In the genomic region with DNA sequence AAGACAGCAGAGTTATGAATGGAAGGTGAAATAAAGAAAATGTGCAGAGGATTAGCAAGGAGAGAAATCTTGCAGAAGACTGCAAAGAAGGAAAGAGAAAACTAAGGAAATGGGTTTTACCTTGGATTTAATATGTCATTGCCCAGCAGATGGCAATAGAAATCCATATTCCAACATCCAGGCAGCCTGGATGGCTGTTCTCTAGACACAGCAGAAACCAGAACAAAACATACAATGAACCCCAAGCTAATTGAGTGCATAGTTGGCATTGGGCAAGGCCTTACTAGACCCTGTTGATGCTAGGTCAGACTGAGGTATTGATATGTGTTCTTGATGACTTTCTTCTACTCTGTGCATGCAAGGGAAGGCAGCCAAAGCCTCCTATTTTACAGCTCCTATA, we compare ENCODE assay signal across 8 mouse cellular contexts. TPM values are rescaled to one million over a fixed set of nuclear protein-coding genes. Genes with fewer than 3 reads are reported as not detected.
A peak's percentile ranks its signal among the peaks of the same experiment; 100 is the strongest.
DNase-seq lines count a peak whose midpoint lies in the region; ATAC-seq and TF ChIP-seq lines count a peak whose summit lies in the region.
"Had no signal": no experiment of that assay in that cellular context is flagged by ENCODE, and none has a peak within 500 bp of the region (broad histone marks: within the 10 kb centered on the region; RNA-seq: fewer than 3 reads in every experiment).

No protein-coding gene starts in this region.

- H3K79me2 ChIP-seq in MEL (ENCODE audit: control insufficient read depth, insufficient read depth, low read length, poor library complexity): no peaks in the 10 kb centered on the region

- TF ChIP-seq CTCF in heart, postnatal 0 days (IDR thresholded peaks at IDR 0.05; ENCODE audit: low read depth): peak; percentile 54
- peak in 1 of 3 experiments; percentile 38; a peak in 2 of 6 replicates for TF ChIP-seq CTCF in MEL (IDR thresholded peaks at IDR 0.05 in 2 of 3, conservative IDR thresholded peaks at IDR 0.05 in 1 of 3; ENCODE audit: control insufficient read depth in 1 of 3, insufficient read depth in 1 of 3, low read depth in 2 of 3, low read length in 3 of 3, poor library complexity in 1 of 3, severe bottlenecking in 1 of 3)

- no peak overlapping the region for H3K4me3 ChIP-seq in heart, postnatal 0 days (ENCODE audit: low read depth, low read length)
- no peak overlapping the region for H3K4me3 ChIP-seq in heart, embryonic 11.5 days (ENCODE audit: low read depth, low read length)
- no peak overlapping the region for H3K4me3 ChIP-seq in MEL (ENCODE audit: control insufficient read depth in 1 of 2, insufficient read depth in 1 of 2, low read depth in 2 of 2, low read length in 2 of 2)
- H3K4me3 ChIP-seq: megakaryocyte, embryonic 14.5 days had no signal

- no peaks in the 10 kb centered on the region for H3K4me1 ChIP-seq in heart, postnatal 0 days (ENCODE audit: control insufficient read depth, insufficient read depth)
- H3K4me1 ChIP-seq in heart, embryonic 11.5 days (ENCODE audit: control insufficient read depth, insufficient read depth, low read length): no peaks in the 10 kb centered on the region
- H3K4me1 ChIP-seq in MEL (ENCODE audit: control insufficient read depth in 1 of 2, insufficient read depth in 2 of 2, low read length in 2 of 2): no peaks in the 10 kb centered on the region

- no peak overlapping the region for H3K27ac ChIP-seq in heart, postnatal 0 days (ENCODE audit: low read depth)
- no peak overlapping the region for H3K27ac ChIP-seq in heart, embryonic 11.5 days (ENCODE audit: low read depth, low read length)
- H3K27ac ChIP-seq in MEL (ENCODE audit: control insufficient read depth, low read depth, low read length): no peak overlapping the region

- H3K9me3 ChIP-seq in heart, postnatal 0 days (replicated peaks; ENCODE audit: control insufficient read depth, low read length): no peaks in the 10 kb centered on the region
- no peaks in the 10 kb centered on the region for H3K9me3 ChIP-seq in heart, embryonic 11.5 days (replicated peaks; ENCODE audit: control insufficient read depth, low read length)
- H3K9me3 ChIP-seq in MEL (replicated peaks; ENCODE audit: insufficient read depth, low read length): no peaks in the 10 kb centered on the region
- H3K9me3 ChIP-seq: megakaryocyte, embryonic 14.5 days had no signal

- ATAC-seq in heart, postnatal 0 days (ENCODE audit: insufficient read depth, low read depth): no peak
- ATAC-seq in heart, embryonic 11.5 days (replicated peaks; ENCODE audit: insufficient number of reproducible peaks, low FRiP score, low TSS enrichment): no peak
- ATAC-seq in common myeloid progenitor, adult 5-6 weeks (replicated peaks; ENCODE audit: low read depth, poor library complexity, severe bottlenecking): peak; percentile 58

- H3K9ac ChIP-seq in heart, postnatal 0 days (replicated peaks; ENCODE audit: low read depth, low read length): no peak overlapping the region
- no peak overlapping the region for H3K9ac ChIP-seq in heart, embryonic 11.5 days (ENCODE audit: low read depth, low read length)
- no peak overlapping the region for H3K9ac ChIP-seq in MEL (ENCODE audit: control insufficient read depth, low read depth, low read length, poor library complexity, severe bottlenecking)

- H3K27me3 ChIP-seq in heart, postnatal 0 days (ENCODE audit: control insufficient read depth, insufficient read depth, low read length): no peaks in the 10 kb centered on the region
- H3K27me3 ChIP-seq in heart, embryonic 11.5 days (ENCODE audit: control insufficient read depth, insufficient read depth, low read length): no peaks in the 10 kb centered on the region
- no peaks in the 10 kb centered on the region for H3K27me3 ChIP-seq in MEL (ENCODE audit: control insufficient read depth in 1 of 2, insufficient read depth in 2 of 2, low read length in 2 of 2)
- H3K27me3 ChIP-seq: megakaryocyte, embryonic 14.5 days had no signal

- H3K36me3 ChIP-seq in heart, postnatal 0 days (replicated peaks; ENCODE audit: control insufficient read depth, insufficient read depth, low read length): no peaks in the 10 kb centered on the region
- no peaks in the 10 kb centered on the region for H3K36me3 ChIP-seq in heart, embryonic 11.5 days (ENCODE audit: control insufficient read depth, insufficient read depth, low read length)
- H3K36me3 ChIP-seq in MEL (ENCODE audit: control insufficient read depth in 1 of 2, insufficient read depth in 2 of 2, low read length in 2 of 2): no peaks in the 10 kb centered on the region

- no peak for TF ChIP-seq POLR2A in MEL (IDR thresholded peaks at IDR 0.05; ENCODE audit: control insufficient read depth in 1 of 2, insufficient read depth in 1 of 2, low read depth in 1 of 2, low read length in 2 of 2, poor library complexity in 1 of 2)

- H3K4me2 ChIP-seq in heart, postnatal 0 days (ENCODE audit: low read depth, low read length): no peak overlapping the region
- no peak overlapping the region for H3K4me2 ChIP-seq in heart, embryonic 11.5 days

- no peak for TF ChIP-seq EP300 in heart, postnatal 0 days (IDR thresholded peaks at IDR 0.05; ENCODE audit: low read depth)
- TF ChIP-seq EP300 in MEL (IDR thresholded peaks at IDR 0.05; ENCODE audit: low read depth in 1 of 2, low read length in 2 of 2): no peak

- TF ChIP-seq RAD21 in MEL (IDR thresholded peaks at IDR 0.05; ENCODE audit: low read depth, low read length): peak; percentile 54

- DNase-seq in heart, postnatal 0 days (ENCODE audit: low spot score): peak; percentile 36
- peak; percentile 14 for DNase-seq in MEL (ENCODE audit: low read depth, low spot score)
- DNase-seq in layer of hippocampus, adult 8-10 months (ENCODE audit: low spot score in 2 of 2): peak; percentile 3 to 18
- DNase-seq in right cerebral cortex, adult 2 months (ENCODE audit: low spot score in 2 of 2): peak; percentile 17 to 46
- DNase-seq in spleen, postnatal 4 days (ENCODE audit: low spot score in 2 of 2): no peak

TF ChIP-seq in MEL, 35 proteins besides CTCF, POLR2A, EP300 and RAD21:
- peak; percentile 52 for TF ChIP-seq SMC3 (IDR thresholded peaks at IDR 0.05; ENCODE audit: low read depth, low read length)
- no peak for TF ChIP-seq ZMIZ1 (IDR thresholded peaks at IDR 0.05; ENCODE audit: low read depth, low read length)
- no peak for TF ChIP-seq MXI1 (IDR thresholded peaks at IDR 0.05; ENCODE audit: low read depth, low read length)
- no peak for TF ChIP-seq MAX (IDR thresholded peaks at IDR 0.05; ENCODE audit: low read length)
- peak; percentile 31; the same call in 1 of the 2 replicates for TF ChIP-seq ZC3H11A (IDR thresholded peaks at IDR 0.05; ENCODE audit: low read depth, low read length)
TF ChIP-seq in MEL: peak in this region for 2.

RNA-seq across cellular contexts. Expression of gene Aldh1a1, which starts 43.0 kb away (rescaled TPM):
- 2.7 and 7.8 TPM in 2 replicates for total RNA-seq in heart, postnatal 0 days (2014; rRNA removed; ENCODE audit: low replicate concordance)
- 5.3 and 11.1 TPM in 2 replicates for polyA plus RNA-seq in heart, postnatal 0 days (2015; fragmentation: Nextera tagmentation; extraction: Ambion mirVana)
- polyA plus RNA-seq in heart, embryonic 11.5 days (2014; fragmentation: Nextera tagmentation; extraction: Ambion mirVana): 4.0 and 4.6 TPM in 2 replicates
- total RNA-seq in MEL (2012; rRNA removed): 6.3 and 10.3 TPM in 2 replicates
- polyA plus RNA-seq in MEL (2012; ENCODE audit: insufficient read depth in 1 of 2, insufficient read length in 2 of 2, low read depth in 1 of 2, low replicate concordance in 2 of 2, missing spikeins in 1 of 2): 1 to 10 TPM in 1 of 2 experiments, not detected in 1; 2.3 TPM
- total RNA-seq in common myeloid progenitor, adult 5-6 weeks (2017): 52.0 and 61.9 TPM in 2 replicates
- total RNA-seq in layer of hippocampus, adult 8-10 months (2022): 10 to 100 TPM; 47.5 to 57.6 (median 51.5) TPM

RNA-seq across cellular contexts. Expression of gene Anxa1, which starts 58.8 kb away (rescaled TPM):
- 17.4 and 34.5 TPM in 2 replicates for total RNA-seq in heart, postnatal 0 days (2014; rRNA removed; ENCODE audit: low replicate concordance)
- polyA plus RNA-seq in heart, postnatal 0 days (2015; fragmentation: Nextera tagmentation; extraction: Ambion mirVana): 52.2 and 59.0 TPM in 2 replicates
- polyA plus RNA-seq in heart, embryonic 11.5 days (2014; fragmentation: Nextera tagmentation; extraction: Ambion mirVana): 13.5 and 15.3 TPM in 2 replicates
- not detected in 2 replicates for total RNA-seq in MEL (2012; rRNA removed)
- polyA plus RNA-seq in MEL (2012; ENCODE audit: insufficient read depth in 1 of 2, insufficient read length in 2 of 2, low read depth in 1 of 2, low replicate concordance in 2 of 2, missing spikeins in 1 of 2): not detected
- 125 and 147 TPM in 2 replicates for total RNA-seq in common myeloid progenitor, adult 5-6 weeks (2017)
- total RNA-seq in layer of hippocampus, adult 8-10 months (2022): 1 to 10 TPM; 1.3 to 3.2 (median 2.3) TPM

Comparison
In these comparisons a context has a peak if more than half of its experiments do, and no peak if none do; other contexts are left out.
1. DNase-seq: peak in heart, postnatal 0 days (single experiment), MEL (single experiment), layer of hippocampus, adult 8-10 months (2 of 2) and right cerebral cortex, adult 2 months (2 of 2); none in spleen, postnatal 4 days (0 of 2).